Mouse (Mus musculus) megakaryocyte, embryonic 14.5 days (primary cell): ENCODE measurements around the gene Dnajc28. TPM values are rescaled to one million over a fixed set of nuclear protein-coding genes. Genes with fewer than 3 reads are reported as not detected.

Source experiments
- H3K27me3 ChIP-seq: replicated peaks from 2 replicates; pipeline ENCODE3; 2012; ENCODE audit warnings: inconsistent platforms
- H3K36me3 ChIP-seq: replicated peaks from 2 replicates; pipeline ENCODE3; 2012; ENCODE audit warnings: low read length, inconsistent platforms, mixed read lengths
- H3K4me1 ChIP-seq: 2 replicates; pipeline ENCODE4 v1.6.1; 2012; ENCODE audit warnings: inconsistent platforms
- H3K4me3 ChIP-seq: replicated peaks from 2 replicates; pipeline ENCODE3; 2012; ENCODE audit warnings: moderate library complexity, mild to moderate bottlenecking, inconsistent platforms
- H3K9me3 ChIP-seq: 2 replicates; pipeline ENCODE4 v1.6.1; 2012; ENCODE audit warnings: inconsistent platforms
- FLI1 ChIP-seq: IDR thresholded peaks from 2 replicates; pipeline ENCODE4 v1.6.1; 2012; ENCODE audit warnings: low read length, inconsistent platforms, mixed read lengths
- GATA1 ChIP-seq: IDR thresholded peaks from 3 replicates; pipeline ENCODE4 v1.6.1; 2012; ENCODE audit warnings: mixed read lengths, low read length, inconsistent platforms, borderline replicate concordance
- polyA plus RNA-seq: library from polyadenylated mRNA; stranded (reverse); fragments of >175 nt; gene quantifications from 2 replicates; pipeline ENCODE4 v1.2.3, GENCODE M21; 2012; ENCODE audit warnings: low replicate concordance; ENCODE audit not compliant: insufficient read depth

Gene Dnajc28
- 0.92 and 3.9 TPM in 2 replicates for polyA plus RNA-seq

DNA sequence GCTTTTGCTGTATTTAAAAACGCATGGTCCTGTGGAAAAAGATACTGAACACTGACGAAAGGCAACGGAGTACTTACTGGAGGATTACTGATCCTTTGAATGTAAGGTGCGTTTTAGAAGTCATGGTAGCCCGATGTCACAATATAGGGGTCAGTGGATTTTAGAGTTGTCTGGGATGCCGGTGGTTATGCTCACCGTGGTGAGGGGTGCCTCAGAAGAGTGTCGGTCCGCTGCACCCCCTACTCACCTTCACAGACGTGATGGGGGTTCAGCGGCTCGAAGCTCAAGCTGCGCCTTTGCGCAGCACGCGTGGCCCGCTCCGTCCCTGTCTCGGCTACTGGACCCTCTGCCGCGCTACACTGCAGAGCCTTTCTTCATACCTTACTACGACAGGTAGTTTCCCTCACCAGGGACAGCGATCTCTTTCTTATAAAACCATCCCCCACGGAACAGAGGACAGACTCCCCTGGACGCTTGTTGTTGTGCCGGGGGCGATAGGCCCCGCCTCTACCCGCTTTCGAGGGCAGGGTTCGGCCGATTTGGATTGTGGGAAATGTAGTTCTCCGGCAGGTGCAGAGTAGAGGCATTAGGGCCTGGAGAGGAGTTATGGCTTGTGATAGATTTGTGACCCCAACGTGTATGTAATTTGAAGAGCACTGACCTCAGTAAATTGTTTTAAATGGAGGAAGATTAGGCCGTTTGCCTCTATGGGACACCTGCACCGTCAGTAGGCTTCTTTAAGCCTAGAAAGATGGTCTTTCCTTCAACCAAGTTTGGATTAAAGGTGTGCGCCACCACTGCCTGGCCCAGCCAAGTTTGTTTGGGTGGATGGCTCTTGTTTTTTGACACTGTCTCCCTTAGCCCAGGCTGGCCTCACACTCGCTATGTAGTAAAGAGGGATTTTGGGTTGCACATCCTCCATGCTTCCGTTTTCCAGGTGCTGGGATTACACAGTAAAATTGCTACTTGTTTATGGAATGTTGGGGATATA is at the start of gene Dnajc28:
TSS of gene Dnajc28 (minus strand) at position 516 of the 991 bp plus-strand sequence.
- Histone ChIP-seq H3K4me1 (peaks cover 20% of the 10 kb centered on the region), H3K27me3 (peaks cover 4% of the 10 kb centered on the region), H3K4me3 (peak within 1 kb of the TSS; percentile 93), H3K36me3 (peaks cover 42% of the 10 kb centered on the region), H3K9me3 (no peaks in the 10 kb centered on the region)
- TF ChIP-seq FLI1 (no peak), GATA1 (no peak)

DNA sequence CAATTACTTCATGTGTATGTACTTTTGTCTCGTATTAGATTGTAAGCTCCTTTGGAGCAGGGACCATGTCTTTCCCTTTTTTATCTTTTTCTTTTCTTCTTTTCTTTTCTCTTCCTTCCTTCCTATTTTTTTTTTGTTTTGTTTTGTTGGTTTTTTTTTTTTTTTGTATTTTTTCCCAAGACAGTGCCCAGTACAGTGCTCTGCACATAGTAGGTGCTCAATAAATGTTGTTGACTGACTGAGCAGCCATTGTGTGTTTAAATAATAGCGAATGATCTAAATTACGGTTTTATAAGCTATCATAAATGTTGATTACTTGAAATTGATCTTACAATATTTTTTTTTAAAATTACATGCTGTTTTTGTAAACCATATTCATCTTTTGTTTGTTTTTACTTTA is 45.0 kb upstream of the Dnajc28 start:
- Histone ChIP-seq H3K36me3 (peaks cover 100% of the 10 kb centered on the region), H3K27me3 (no peaks in the 10 kb centered on the region), H3K4me1 (peaks cover 37% of the 10 kb centered on the region), H3K9me3 (peaks cover 4% of the 10 kb centered on the region; the same call in 1 of the 2 replicates), H3K4me3 (no peak overlapping the region)
- TF ChIP-seq GATA1 (no peak), FLI1 (no peak)

DNA sequence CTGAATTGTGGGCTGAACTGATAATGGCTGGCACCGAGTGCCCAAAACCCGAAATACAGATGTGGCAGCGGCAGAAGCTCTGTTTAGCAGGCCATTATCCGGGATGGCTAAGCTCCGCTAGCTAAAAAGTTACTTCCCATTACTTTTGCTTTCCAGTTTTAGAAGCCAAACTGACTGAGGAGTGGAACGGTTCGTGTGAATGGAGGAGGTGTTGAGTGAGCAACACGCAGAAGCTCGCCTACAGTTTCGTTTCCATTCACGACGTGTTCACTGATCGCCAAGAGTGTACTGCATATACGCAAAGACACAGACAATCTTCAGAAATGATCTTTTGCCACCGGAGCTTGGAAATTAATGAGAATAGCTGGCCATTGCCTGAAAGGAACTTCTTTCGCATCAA is 43.5 kb upstream of the Dnajc28 start:
- TF ChIP-seq GATA1 (no peak), FLI1 (no peak)
- peaks cover 100% of the 10 kb centered on the region for H3K36me3 ChIP-seq
- H3K9me3 ChIP-seq = peaks cover 4% of the 10 kb centered on the region; the same call in 1 of the 2 replicates
- H3K27me3 ChIP-seq = no peaks in the 10 kb centered on the region
- H3K4me1 ChIP-seq = peaks cover 51% of the 10 kb centered on the region
- no peak overlapping the region for H3K4me3 ChIP-seq

DNA sequence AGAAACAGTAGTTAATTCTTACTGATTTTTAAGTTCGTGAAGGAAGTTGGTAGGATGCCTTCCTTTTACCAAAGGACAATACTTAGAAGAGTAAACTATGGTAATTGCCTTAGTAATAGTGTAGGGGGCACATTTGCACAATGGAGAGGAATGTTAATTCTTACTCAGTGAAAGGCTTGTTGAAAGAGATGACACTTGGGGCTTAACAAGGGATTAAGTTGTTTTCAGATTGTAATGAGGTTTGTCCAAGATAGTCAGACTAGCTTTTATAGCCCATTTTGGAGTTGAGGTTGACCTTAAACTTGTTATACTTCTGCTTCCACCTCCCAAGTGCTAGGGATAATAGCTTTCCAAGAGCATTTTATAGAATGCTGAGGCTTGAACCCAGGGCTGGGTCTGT is 42.6 kb upstream of the Dnajc28 start:
- Histone ChIP-seq H3K4me3 (no peak overlapping the region), H3K36me3 (peaks cover 100% of the 10 kb centered on the region), H3K27me3 (no peaks in the 10 kb centered on the region), H3K4me1 (peaks cover 54% of the 10 kb centered on the region), H3K9me3 (peaks cover 4% of the 10 kb centered on the region; the same call in 1 of the 2 replicates)
- TF ChIP-seq GATA1 = no peak
- no peak for TF ChIP-seq FLI1

DNA sequence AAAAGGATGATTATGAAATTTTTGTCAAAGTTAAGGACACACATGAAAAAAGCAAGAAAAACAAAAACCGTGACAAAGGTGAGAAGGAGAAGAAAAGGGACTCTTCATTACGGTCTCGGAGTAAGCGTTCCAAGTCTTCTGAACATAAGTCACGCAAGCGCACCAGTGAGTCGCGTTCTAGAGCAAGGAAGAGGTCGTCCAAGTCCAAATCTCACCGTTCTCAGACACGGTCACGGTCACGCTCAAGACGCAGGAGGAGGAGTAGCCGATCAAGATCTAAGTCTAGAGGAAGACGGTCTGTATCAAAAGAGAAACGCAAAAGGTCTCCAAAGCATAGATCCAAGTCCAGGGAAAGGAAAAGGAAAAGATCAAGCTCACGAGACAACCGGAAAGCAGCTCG is 41.0 kb upstream of the Dnajc28 start:
- Histone ChIP-seq H3K9me3 (peaks cover 10% of the 10 kb centered on the region), H3K27me3 (no peaks in the 10 kb centered on the region), H3K36me3 (peaks cover 100% of the 10 kb centered on the region), H3K4me3 (no peak overlapping the region), H3K4me1 (peaks cover 63% of the 10 kb centered on the region)
- TF ChIP-seq FLI1 (no peak), GATA1 (no peak)

DNA sequence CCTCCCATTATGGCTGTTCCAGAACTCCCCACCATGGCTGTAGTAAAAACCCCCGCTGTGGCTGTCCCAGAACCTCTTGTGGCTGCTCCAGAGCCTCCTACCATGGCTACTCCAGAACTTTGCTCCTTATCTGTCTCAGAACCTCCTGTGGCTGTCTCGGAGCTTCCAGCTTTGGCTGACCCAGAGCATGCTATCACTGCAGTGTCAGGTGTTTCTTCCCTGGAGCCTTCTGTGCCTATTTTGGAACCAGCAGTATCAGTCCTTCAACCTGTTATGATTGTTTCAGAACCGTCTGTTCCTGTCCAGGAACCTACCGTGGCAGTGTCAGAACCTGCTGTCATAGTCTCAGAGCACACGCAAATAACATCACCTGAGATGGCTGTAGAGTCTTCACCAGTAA is 39.6 kb upstream of the Dnajc28 start:
- TF ChIP-seq GATA1 (no peak), FLI1 (no peak)
- Histone ChIP-seq H3K4me1 (peaks cover 67% of the 10 kb centered on the region), H3K36me3 (peaks cover 100% of the 10 kb centered on the region), H3K4me3 (no peak overlapping the region), H3K27me3 (no peaks in the 10 kb centered on the region), H3K9me3 (peaks cover 10% of the 10 kb centered on the region)

DNA sequence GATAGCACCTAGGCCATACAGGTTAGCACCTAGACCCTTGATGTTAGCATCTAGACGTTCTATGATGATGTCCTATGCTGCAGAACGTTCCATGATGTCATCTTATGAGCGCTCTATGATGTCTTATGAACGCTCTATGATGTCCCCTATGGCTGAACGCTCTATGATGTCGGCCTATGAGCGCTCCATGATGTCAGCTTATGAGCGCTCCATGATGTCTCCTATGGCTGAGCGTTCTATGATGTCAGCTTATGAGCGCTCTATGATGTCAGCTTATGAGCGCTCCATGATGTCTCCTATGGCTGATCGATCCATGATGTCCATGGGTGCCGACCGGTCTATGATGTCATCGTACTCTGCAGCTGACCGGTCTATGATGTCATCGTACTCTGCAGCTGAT is 38.5 kb upstream of the Dnajc28 start:
- Histone ChIP-seq H3K36me3 (peaks cover 100% of the 10 kb centered on the region), H3K9me3 (peaks cover 10% of the 10 kb centered on the region), H3K4me1 (peaks cover 71% of the 10 kb centered on the region), H3K27me3 (no peaks in the 10 kb centered on the region), H3K4me3 (peak overlapping the region; percentile 7)
- TF ChIP-seq GATA1 (no peak), FLI1 (no peak)

DNA sequence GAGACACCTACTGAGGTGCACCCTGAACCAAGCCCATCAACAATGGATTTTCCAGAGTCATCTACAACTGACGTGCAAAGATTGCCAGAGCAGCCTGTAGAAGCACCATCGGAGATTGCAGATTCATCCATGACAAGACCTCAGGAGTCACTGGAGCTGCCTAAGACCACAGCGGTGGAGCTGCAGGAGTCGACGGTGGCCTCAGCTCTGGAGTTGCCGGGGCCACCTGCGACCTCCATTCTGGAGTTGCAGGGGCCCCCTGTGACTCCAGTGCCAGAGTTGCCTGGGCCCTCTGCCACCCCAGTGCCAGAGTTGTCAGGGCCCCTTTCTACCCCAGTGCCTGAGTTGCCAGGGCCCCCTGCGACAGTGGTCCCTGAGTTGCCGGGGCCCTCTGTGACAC is 36.5 kb upstream of the Dnajc28 start:
- peaks cover 10% of the 10 kb centered on the region for H3K9me3 ChIP-seq
- peaks cover 97% of the 10 kb centered on the region for H3K36me3 ChIP-seq
- H3K4me3 ChIP-seq = no peak overlapping the region
- peaks cover 69% of the 10 kb centered on the region for H3K4me1 ChIP-seq
- TF ChIP-seq GATA1 (no peak), FLI1 (no peak)
- H3K27me3 ChIP-seq = no peaks in the 10 kb centered on the region

DNA sequence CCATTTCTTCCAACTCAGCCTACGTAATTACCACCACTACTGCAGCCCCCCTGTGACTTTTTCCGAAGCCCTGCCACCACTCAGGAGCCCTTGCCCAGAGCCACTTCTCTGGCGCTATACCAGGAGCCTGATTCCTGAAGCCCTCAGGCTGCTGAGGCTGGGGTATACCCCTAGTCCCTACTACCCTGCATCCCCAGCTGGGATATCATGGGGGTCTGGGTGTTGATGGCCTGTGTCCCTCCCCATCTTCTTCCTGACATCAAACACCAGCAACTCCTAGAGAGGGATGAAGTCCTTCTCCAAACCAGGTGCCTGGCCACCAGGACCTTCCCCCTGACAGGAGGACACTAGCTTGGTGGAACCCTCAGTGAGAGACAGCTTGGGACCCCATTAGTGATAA is 33.4 kb upstream of the Dnajc28 start:
- no peak for TF ChIP-seq FLI1
- TF ChIP-seq GATA1 = no peak
- peaks cover 69% of the 10 kb centered on the region for H3K36me3 ChIP-seq
- H3K4me3 ChIP-seq = peak overlapping the region; percentile 42
- H3K9me3 ChIP-seq = peaks cover 6% of the 10 kb centered on the region; the same call in 1 of the 2 replicates
- peaks cover 47% of the 10 kb centered on the region for H3K4me1 ChIP-seq
- H3K27me3 ChIP-seq = no peaks in the 10 kb centered on the region

DNA sequence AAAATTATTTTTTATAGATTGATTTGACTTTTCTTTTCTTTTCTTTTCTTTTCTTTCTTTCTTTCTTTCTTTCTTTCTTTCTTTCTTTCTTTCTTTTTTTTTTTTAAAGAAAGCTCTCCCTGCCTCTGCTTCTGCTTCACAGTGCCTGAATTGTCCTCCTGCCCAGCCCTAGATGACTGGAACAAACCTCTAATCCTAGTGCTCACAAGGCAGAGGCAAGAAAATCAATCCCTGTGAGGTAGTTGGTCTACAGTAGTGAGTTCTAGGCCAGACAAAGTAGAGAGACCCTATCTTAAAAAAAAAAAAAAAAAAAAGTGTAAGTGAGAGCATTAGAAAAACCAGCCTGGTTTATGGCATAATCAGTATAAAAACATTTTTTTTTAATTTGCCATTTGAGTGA is 31.0 kb upstream of the Dnajc28 start:
- no peaks in the 10 kb centered on the region for H3K9me3 ChIP-seq
- peaks cover 45% of the 10 kb centered on the region for H3K36me3 ChIP-seq
- no peak for TF ChIP-seq GATA1
- TF ChIP-seq FLI1 = no peak
- H3K27me3 ChIP-seq = no peaks in the 10 kb centered on the region
- H3K4me1 ChIP-seq = peaks cover 44% of the 10 kb centered on the region
- peak overlapping the region; percentile 75 for H3K4me3 ChIP-seq

DNA sequence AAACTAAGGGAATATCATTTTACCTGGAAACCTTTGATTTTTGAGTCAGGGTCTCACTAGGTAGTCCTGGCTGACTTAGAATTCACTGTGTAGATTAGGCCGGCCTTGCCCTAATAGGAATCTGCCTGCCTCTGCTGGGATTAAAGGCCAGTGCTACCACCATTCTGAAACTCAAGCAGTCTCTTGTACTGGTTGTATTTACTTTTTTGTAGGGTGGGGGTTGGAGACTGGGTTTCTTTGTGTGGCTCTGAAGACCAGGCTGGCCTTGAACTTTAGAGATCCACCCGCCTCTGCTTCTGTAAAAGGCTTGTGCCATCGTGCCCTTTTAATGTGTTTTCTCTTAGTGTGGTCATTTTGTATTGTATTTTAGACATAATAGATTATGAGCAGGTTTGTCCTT is 30.4 kb upstream of the Dnajc28 start:
- peaks cover 49% of the 10 kb centered on the region for H3K4me1 ChIP-seq
- peaks cover 40% of the 10 kb centered on the region for H3K36me3 ChIP-seq
- no peak for TF ChIP-seq GATA1
- TF ChIP-seq FLI1 = no peak
- no peaks in the 10 kb centered on the region for H3K9me3 ChIP-seq
- no peaks in the 10 kb centered on the region for H3K27me3 ChIP-seq
- peak overlapping the region; percentile 96 for H3K4me3 ChIP-seq
